In genomic region chr11:24328481-24328880, GRCm38 (mm10) we compare ENCODE assay signal across 20 mouse cellular contexts.
DNase-seq lines count a peak whose midpoint lies in the region; ATAC-seq and TF ChIP-seq lines count a peak whose summit lies in the region.
"Had no signal": no experiment of that assay in that cellular context is flagged by ENCODE, and none has a peak within 500 bp of the region (broad histone marks: within the 10 kb centered on the region; RNA-seq: fewer than 3 reads in every experiment).

No protein-coding gene starts in this region.

- peaks cover 12% of the 10 kb centered on the region for H3K4me1 ChIP-seq in heart, embryonic 13.5 days
- H3K4me1 ChIP-seq in heart, postnatal 0 days (ENCODE audit: control insufficient read depth, insufficient read depth) = no peaks in the 10 kb centered on the region
- H3K4me1 ChIP-seq: embryonic facial prominence, embryonic 13.5 days; hindbrain, embryonic 15.5 days had no signal

- no peak for TF ChIP-seq EP300 in heart, postnatal 0 days (IDR thresholded peaks at IDR 0.05; ENCODE audit: low read depth)

- TF ChIP-seq CTCF in heart, postnatal 0 days (IDR thresholded peaks at IDR 0.05; ENCODE audit: low read depth) = no peak

- no peaks in the 10 kb centered on the region for H3K27me3 ChIP-seq in heart, embryonic 13.5 days (replicated peaks)
- no peaks in the 10 kb centered on the region for H3K27me3 ChIP-seq in heart, postnatal 0 days (ENCODE audit: control insufficient read depth, insufficient read depth, low read length)
- H3K27me3 ChIP-seq: CH12.LX; embryonic facial prominence, embryonic 13.5 days; hindbrain, embryonic 15.5 days had no signal

- ATAC-seq in heart, embryonic 13.5 days (ENCODE audit: extremely low read depth, insufficient number of reproducible peaks, low FRiP score, low TSS enrichment) = no peak
- ATAC-seq in heart, postnatal 0 days (ENCODE audit: insufficient read depth, low read depth) = no peak
- ATAC-seq: activated CD4-positive, CD25-positive, alpha-beta regulatory T cell, adult 4 months; forebrain, embryonic 14.5 days; inflammation-experienced regulatory T-cells, adult 6 months; intestine, postnatal 0 days; Patski had no signal

- H3K9ac ChIP-seq in heart, embryonic 13.5 days = no peak overlapping the region
- H3K9ac ChIP-seq in heart, postnatal 0 days (replicated peaks; ENCODE audit: low read depth, low read length) = no peak overlapping the region
- H3K9ac ChIP-seq: embryonic facial prominence, embryonic 13.5 days; hindbrain, embryonic 15.5 days had no signal

- 13% methylated on average over 4 of the region's 4 CpGs for WGBS in heart, embryonic 13.5 days
- 15% methylated on average over 4 of the region's 4 CpGs for WGBS in heart, postnatal 0 days

- peak; percentile 11 for DNase-seq in gastrocnemius, adult 18-20 months (ENCODE audit: low spot score)
- no peak for DNase-seq in gastrocnemius, postnatal 36 days
- DNase-seq in heart, adult 8-10 months (ENCODE audit: low spot score) = no peak
- DNase-seq in heart, postnatal 0 days (ENCODE audit: low spot score) = peak; percentile 9
- no peak for DNase-seq in heart, postnatal 4 days
- DNase-seq: adrenal gland, postnatal 14 days; cerebellum, adult 11-12 months; cerebellum, adult 9-10 months; cerebellum, postnatal 25 days; gastrocnemius, postnatal 14 days; kidney, adult 8-10 months had no signal

- H3K36me3 ChIP-seq in heart, embryonic 13.5 days = no peaks in the 10 kb centered on the region
- H3K36me3 ChIP-seq in heart, postnatal 0 days (replicated peaks; ENCODE audit: control insufficient read depth, insufficient read depth, low read length) = no peaks in the 10 kb centered on the region
- H3K36me3 ChIP-seq: embryonic facial prominence, embryonic 13.5 days; hindbrain, embryonic 15.5 days had no signal

- 0 out of 2 replicates have a peak overlapping the region, but pooled peaks have one; percentile 1 for H3K27ac ChIP-seq in heart, embryonic 13.5 days (replicated peaks)
- H3K27ac ChIP-seq in heart, postnatal 0 days (ENCODE audit: low read depth) = no peak overlapping the region
- H3K27ac ChIP-seq: embryonic facial prominence, embryonic 13.5 days; hindbrain, embryonic 15.5 days had no signal

- no peak overlapping the region for H3K4me3 ChIP-seq in heart, embryonic 13.5 days
- H3K4me3 ChIP-seq in heart, postnatal 0 days (ENCODE audit: low read depth, low read length) = no peak overlapping the region
- H3K4me3 ChIP-seq: embryonic facial prominence, embryonic 13.5 days; hindbrain, embryonic 15.5 days had no signal

- no peaks in the 10 kb centered on the region for H3K9me3 ChIP-seq in heart, embryonic 13.5 days
- no peaks in the 10 kb centered on the region for H3K9me3 ChIP-seq in heart, postnatal 0 days (replicated peaks; ENCODE audit: control insufficient read depth, low read length)
- H3K9me3 ChIP-seq: embryonic facial prominence, embryonic 13.5 days; hindbrain, embryonic 15.5 days had no signal

- peak overlapping the region; percentile 5; the same call in 1 of the 2 replicates for H3K4me2 ChIP-seq in heart, embryonic 13.5 days
- H3K4me2 ChIP-seq in heart, postnatal 0 days (ENCODE audit: low read depth, low read length) = no peak overlapping the region
- H3K4me2 ChIP-seq: embryonic facial prominence, embryonic 13.5 days; hindbrain, embryonic 15.5 days had no signal

- intact Hi-C loops in gastrocnemius, postnatal 36 days (cut with DNase I) = no loop called here

Comparison
In these comparisons a context has a peak if more than half of its experiments do, and no peak if none do; other contexts are left out.
1. DNase-seq: peak in gastrocnemius, adult 18-20 months (single experiment) and heart, postnatal 0 days (single experiment); none in gastrocnemius, postnatal 36 days (0 of 2), heart, adult 8-10 months (single experiment) and heart, postnatal 4 days (single experiment).